Mouse (Mus musculus): ENCODE measurements around the gene Gm9903. TPM values are rescaled to one million over a fixed set of nuclear protein-coding genes. Genes with fewer than 3 reads are reported as not detected.

Gene Gm9903
- 0.57 and 1.0 TPM in 2 replicates for polyA plus RNA-seq (2014; fragmentation: Nextera tagmentation; extraction: Ambion mirVana)

DNA sequence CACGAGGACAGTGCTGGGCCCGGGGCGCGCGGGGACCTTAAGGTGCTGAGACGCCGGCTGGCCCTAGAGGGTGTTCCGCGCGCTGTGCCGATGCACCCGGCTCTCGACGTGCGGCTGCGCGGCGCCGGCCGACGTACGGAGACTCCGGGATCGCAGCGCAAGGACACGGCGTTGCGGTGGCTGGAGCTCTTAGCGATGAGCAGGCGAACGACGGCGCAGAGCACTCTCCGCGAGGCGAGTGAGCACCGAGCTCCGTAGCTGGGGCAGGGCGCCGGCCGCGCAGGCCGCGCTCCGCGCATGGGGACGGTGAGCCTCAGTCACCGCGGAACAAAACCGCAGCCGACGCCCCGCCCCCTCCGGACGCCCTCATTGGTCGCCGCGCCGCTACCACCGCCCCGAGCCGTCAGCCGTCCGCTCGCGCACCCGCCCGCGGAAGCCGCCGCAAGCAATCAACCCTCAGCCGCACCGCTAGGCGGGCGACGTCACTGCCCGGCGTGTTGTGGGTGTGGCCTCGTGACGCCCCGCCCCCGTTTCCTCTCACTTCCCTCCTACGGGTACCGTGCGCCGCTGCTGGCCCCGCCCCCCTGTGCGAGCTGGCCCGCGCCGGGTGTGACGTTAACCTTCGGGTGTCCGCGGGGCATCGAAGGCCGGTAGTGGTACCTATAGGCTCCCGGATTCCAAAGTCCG, at the start of gene Gm9903, which contains the start of gene Fam53a:
Gm9903 (plus strand) TSS at position 625 of the 687 bp plus-strand sequence.
Fam53a (minus strand) TSS at position 335 of the 687 bp plus-strand sequence.
- H3K9me3 ChIP-seq (ENCODE audit: control insufficient read depth, low read length): no peaks in the 10 kb centered on the region
- H3K9ac ChIP-seq (ENCODE audit: low read depth, low read length): peak within 1 kb of the TSS; percentile 78
- peaks cover 7% of the 10 kb centered on the region for H3K4me1 ChIP-seq (ENCODE audit: control insufficient read depth, insufficient read depth, low read length)
- H3K4me2 ChIP-seq (replicated peaks; ENCODE audit: low read depth, low read length): peak within 1 kb of the TSS; percentile 72
- peak within 1 kb of the TSS; percentile 95 for H3K4me3 ChIP-seq (ENCODE audit: low read length)
- H3K27me3 ChIP-seq (ENCODE audit: control insufficient read depth, insufficient read depth, low read length): no peaks in the 10 kb centered on the region
- ATAC-seq (ENCODE audit: low FRiP score, low TSS enrichment): peak; percentile 95
- no peaks in the 10 kb centered on the region for H3K36me3 ChIP-seq (ENCODE audit: control insufficient read depth, insufficient read depth, low read length)
- WGBS: under 1% methylated on average over 86 of the region's 99 CpGs
- peak within 1 kb of the TSS; percentile 88 for H3K27ac ChIP-seq (ENCODE audit: low read depth, low read length)

DNA sequence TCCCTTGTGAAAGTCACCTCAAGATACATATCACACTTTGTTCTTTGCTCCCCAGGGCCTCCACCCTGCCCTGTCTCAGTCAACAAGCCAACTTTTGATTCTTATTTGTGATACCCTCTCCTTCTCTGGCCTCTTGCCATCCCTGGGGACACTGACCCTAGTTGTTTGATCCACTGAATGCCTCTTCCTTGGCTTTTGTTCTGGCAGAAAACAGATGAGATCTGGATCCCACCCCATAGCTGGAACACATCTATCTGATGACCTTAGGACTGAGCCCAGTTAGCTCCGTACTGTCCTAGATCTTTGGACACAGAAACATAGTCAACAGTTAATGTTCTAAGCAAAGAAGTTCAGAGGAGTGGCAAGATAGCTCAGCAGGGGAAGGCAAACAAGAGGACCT, 49.4 kb upstream of the Gm9903 start:
- Histone ChIP-seq H3K9ac (ENCODE audit: low read depth, low read length) (no peak overlapping the region), H3K36me3 (ENCODE audit: control insufficient read depth, insufficient read depth, low read length) (no peaks in the 10 kb centered on the region), H3K4me3 (ENCODE audit: low read length) (no peak overlapping the region), H3K9me3 (ENCODE audit: control insufficient read depth, low read length) (no peaks in the 10 kb centered on the region), H3K27ac (ENCODE audit: low read depth, low read length) (no peak overlapping the region), H3K4me1 (ENCODE audit: control insufficient read depth, insufficient read depth, low read length) (no peaks in the 10 kb centered on the region), H3K27me3 (ENCODE audit: control insufficient read depth, insufficient read depth, low read length) (no peaks in the 10 kb centered on the region), H3K4me2 (replicated peaks; ENCODE audit: low read depth, low read length) (no peak overlapping the region)
- WGBS: 88% methylated on average over 1 of the region's 1 CpGs
- no peak for ATAC-seq (ENCODE audit: low FRiP score, low TSS enrichment)

GRCm38 (mm10) chr5:33587498-33588058, 42.1 kb upstream of the Gm9903 start:
- WGBS: 38% methylated on average over 18 of the region's 18 CpGs
- H3K4me1 ChIP-seq (ENCODE audit: control insufficient read depth, insufficient read depth, low read length): no peaks in the 10 kb centered on the region
- no peak for ATAC-seq (ENCODE audit: low FRiP score, low TSS enrichment)
- H3K9me3 ChIP-seq (ENCODE audit: control insufficient read depth, low read length): no peaks in the 10 kb centered on the region
- no peaks in the 10 kb centered on the region for H3K27me3 ChIP-seq (ENCODE audit: control insufficient read depth, insufficient read depth, low read length)
- no peaks in the 10 kb centered on the region for H3K36me3 ChIP-seq (ENCODE audit: control insufficient read depth, insufficient read depth, low read length)
- H3K27ac ChIP-seq (ENCODE audit: low read depth, low read length): no peak overlapping the region
- no peak overlapping the region for H3K9ac ChIP-seq (ENCODE audit: low read depth, low read length)
- H3K4me3 ChIP-seq (ENCODE audit: low read length): no peak overlapping the region
- no peak overlapping the region for H3K4me2 ChIP-seq (replicated peaks; ENCODE audit: low read depth, low read length)

DNA sequence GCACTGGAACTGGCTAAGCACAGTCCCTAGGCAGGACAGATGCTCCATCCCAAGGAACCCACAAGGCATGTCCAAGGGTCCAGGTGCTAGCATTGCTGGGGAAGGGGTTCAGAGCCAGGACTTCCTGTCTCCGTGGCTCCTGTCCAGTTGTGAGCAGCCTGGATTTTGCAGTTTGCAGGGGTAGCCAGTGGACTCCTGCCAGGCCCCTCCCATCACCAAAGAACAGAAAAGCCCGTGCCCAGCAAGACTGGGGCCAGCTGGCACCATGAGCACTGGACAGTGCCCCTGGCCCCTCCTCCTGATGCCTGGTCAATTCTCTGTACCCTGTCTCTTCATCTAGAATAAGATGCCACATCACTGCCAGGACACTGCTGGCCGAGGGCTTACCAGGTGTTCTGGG, 41.7 kb upstream of the Gm9903 start:
- no peak overlapping the region for H3K4me2 ChIP-seq (replicated peaks; ENCODE audit: low read depth, low read length)
- H3K27me3 ChIP-seq (ENCODE audit: control insufficient read depth, insufficient read depth, low read length): no peaks in the 10 kb centered on the region
- H3K36me3 ChIP-seq (ENCODE audit: control insufficient read depth, insufficient read depth, low read length): no peaks in the 10 kb centered on the region
- H3K27ac ChIP-seq (ENCODE audit: low read depth, low read length): no peak overlapping the region
- H3K9me3 ChIP-seq (ENCODE audit: control insufficient read depth, low read length): no peaks in the 10 kb centered on the region
- no peak overlapping the region for H3K9ac ChIP-seq (ENCODE audit: low read depth, low read length)
- WGBS: 76% methylated on average over 3 of the region's 3 CpGs
- ATAC-seq (ENCODE audit: low FRiP score, low TSS enrichment): no peak
- no peaks in the 10 kb centered on the region for H3K4me1 ChIP-seq (ENCODE audit: control insufficient read depth, insufficient read depth, low read length)
- H3K4me3 ChIP-seq (ENCODE audit: low read length): no peak overlapping the region

GRCm38 (mm10) chr5:33589221-33589888, 40.4 kb upstream of the Gm9903 start:
- ATAC-seq (ENCODE audit: low FRiP score, low TSS enrichment): no peak
- 66% methylated on average over 5 of the region's 5 CpGs for WGBS
- H3K9me3 ChIP-seq (ENCODE audit: control insufficient read depth, low read length): no peaks in the 10 kb centered on the region

GRCm38 (mm10) chr5:33593620-33594019, 36.1 kb upstream of the Gm9903 start:
- peak; percentile 61; the same call in 1 of the 2 replicates for ATAC-seq (ENCODE audit: low FRiP score, low TSS enrichment)

More at GRCm38 (mm10) chr5:33589221-33589888, 40.4 kb upstream of the Gm9903 start:
- H3K36me3 ChIP-seq (ENCODE audit: control insufficient read depth, insufficient read depth, low read length): no peaks in the 10 kb centered on the region
- H3K9ac ChIP-seq (ENCODE audit: low read depth, low read length): no peak overlapping the region
- H3K27me3 ChIP-seq (ENCODE audit: control insufficient read depth, insufficient read depth, low read length): no peaks in the 10 kb centered on the region
- no peak overlapping the region for H3K4me3 ChIP-seq (ENCODE audit: low read length)
- no peaks in the 10 kb centered on the region for H3K4me1 ChIP-seq (ENCODE audit: control insufficient read depth, insufficient read depth, low read length)
- H3K4me2 ChIP-seq (replicated peaks; ENCODE audit: low read depth, low read length): no peak overlapping the region
- no peak overlapping the region for H3K27ac ChIP-seq (ENCODE audit: low read depth, low read length)

GRCm38 (mm10) chr5:33605314-33605713, 24.4 kb upstream of the Gm9903 start:
- H3K9me3 ChIP-seq (ENCODE audit: control insufficient read depth, low read length): no peaks in the 10 kb centered on the region
- no peak overlapping the region for H3K4me2 ChIP-seq (replicated peaks; ENCODE audit: low read depth, low read length)
- H3K27me3 ChIP-seq (ENCODE audit: control insufficient read depth, insufficient read depth, low read length): no peaks in the 10 kb centered on the region
- H3K36me3 ChIP-seq (ENCODE audit: control insufficient read depth, insufficient read depth, low read length): peaks cover 55% of the 10 kb centered on the region
- no peaks in the 10 kb centered on the region for H3K4me1 ChIP-seq (ENCODE audit: control insufficient read depth, insufficient read depth, low read length)
- H3K27ac ChIP-seq (ENCODE audit: low read depth, low read length): no peak overlapping the region
- 78% methylated on average over 5 of the region's 5 CpGs for WGBS
- ATAC-seq (ENCODE audit: low FRiP score, low TSS enrichment): no peak
- H3K9ac ChIP-seq (ENCODE audit: low read depth, low read length): no peak overlapping the region
- no peak overlapping the region for H3K4me3 ChIP-seq (ENCODE audit: low read length)

More at GRCm38 (mm10) chr5:33593620-33594019, 36.1 kb upstream of the Gm9903 start:
- Histone ChIP-seq H3K4me1 (ENCODE audit: control insufficient read depth, insufficient read depth, low read length) (no peaks in the 10 kb centered on the region), H3K27ac (ENCODE audit: low read depth, low read length) (no peak overlapping the region), H3K9me3 (ENCODE audit: control insufficient read depth, low read length) (no peaks in the 10 kb centered on the region), H3K36me3 (ENCODE audit: control insufficient read depth, insufficient read depth, low read length) (peaks cover 3% of the 10 kb centered on the region; the same call in 1 of the 2 replicates), H3K4me2 (replicated peaks; ENCODE audit: low read depth, low read length) (no peak overlapping the region), H3K9ac (ENCODE audit: low read depth, low read length) (no peak overlapping the region), H3K27me3 (ENCODE audit: control insufficient read depth, insufficient read depth, low read length) (no peaks in the 10 kb centered on the region), H3K4me3 (ENCODE audit: low read length) (no peak overlapping the region)
- 36% methylated on average over 2 of the region's 2 CpGs for WGBS

DNA sequence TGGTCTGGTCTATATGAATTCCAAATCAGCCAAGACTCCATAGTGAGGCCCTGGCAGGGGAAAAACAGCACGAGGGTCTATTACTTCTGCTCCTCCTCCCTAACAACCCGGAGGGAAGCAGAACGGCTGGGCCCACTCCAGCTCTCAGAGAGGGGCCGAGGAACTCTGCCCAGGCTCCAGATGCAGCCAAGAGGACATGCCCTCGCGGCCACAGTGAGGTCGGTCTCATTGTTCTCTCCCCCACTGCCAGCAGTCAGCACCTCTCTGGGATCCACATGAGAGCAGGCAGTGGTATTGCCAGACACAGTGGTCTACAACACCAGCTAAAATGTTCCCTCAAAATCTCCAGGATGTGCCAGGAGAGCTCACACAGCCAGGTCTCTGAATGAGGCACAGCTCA, 23.1 kb upstream of the Gm9903 start:
- H3K27me3 ChIP-seq (ENCODE audit: control insufficient read depth, insufficient read depth, low read length): no peaks in the 10 kb centered on the region
- ATAC-seq (ENCODE audit: low FRiP score, low TSS enrichment): no peak
- no peak overlapping the region for H3K9ac ChIP-seq (ENCODE audit: low read depth, low read length)
- H3K9me3 ChIP-seq (ENCODE audit: control insufficient read depth, low read length): no peaks in the 10 kb centered on the region
- no peaks in the 10 kb centered on the region for H3K4me1 ChIP-seq (ENCODE audit: control insufficient read depth, insufficient read depth, low read length)
- H3K4me2 ChIP-seq (replicated peaks; ENCODE audit: low read depth, low read length): no peak overlapping the region
- H3K27ac ChIP-seq (ENCODE audit: low read depth, low read length): no peak overlapping the region
- no peak overlapping the region for H3K4me3 ChIP-seq (ENCODE audit: low read length)
- H3K36me3 ChIP-seq (ENCODE audit: control insufficient read depth, insufficient read depth, low read length): peaks cover 47% of the 10 kb centered on the region
- 75% methylated on average over 7 of the region's 7 CpGs for WGBS

GRCm38 (mm10) chr5:33607434-33607833, 22.3 kb upstream of the Gm9903 start:
- Histone ChIP-seq H3K36me3 (ENCODE audit: control insufficient read depth, insufficient read depth, low read length) (peaks cover 50% of the 10 kb centered on the region), H3K9me3 (ENCODE audit: control insufficient read depth, low read length) (no peaks in the 10 kb centered on the region), H3K27ac (ENCODE audit: low read depth, low read length) (no peak overlapping the region), H3K9ac (ENCODE audit: low read depth, low read length) (no peak overlapping the region; the same call in 1 of the 2 replicates), H3K4me2 (replicated peaks; ENCODE audit: low read depth, low read length) (no peak overlapping the region), H3K27me3 (ENCODE audit: control insufficient read depth, insufficient read depth, low read length) (no peaks in the 10 kb centered on the region), H3K4me3 (ENCODE audit: low read length) (no peak overlapping the region), H3K4me1 (ENCODE audit: control insufficient read depth, insufficient read depth, low read length) (no peaks in the 10 kb centered on the region)
- 97% methylated on average over 15 of the region's 15 CpGs for WGBS
- ATAC-seq (ENCODE audit: low FRiP score, low TSS enrichment): no peak
